Mouse (Mus musculus) granulocyte monocyte progenitor cell, adult 5-6 weeks (primary cell): ENCODE data around the gene Tmem190. TPM values are rescaled to one million over a fixed set of nuclear protein-coding genes. Genes with fewer than 3 reads are reported as not detected.
A peak's percentile ranks its signal among the peaks of the same experiment; 100 is the strongest.

Experiments
- ATAC-seq: replicated peaks from 2 replicates; pipeline ENCODE4 v1.8.0; 2016; ENCODE audit warnings: mild to moderate bottlenecking, moderate TSS enrichment, inconsistent platforms; ENCODE audit not compliant: poor library complexity, severe bottlenecking
- total RNA-seq, 2 experiments: library from RNA; stranded (forward) in 1 of 2; stranded (reverse) in 1 of 2; fragments of 200-712, 200-1000 nt in 1 of 2; fragments of >200 nt in 1 of 2; fragmentation: Nextera tagmentation in 1 of 2; gene quantifications; 2 replicates each; pipeline ENCODE4 v1.2.3; 2014 to 2017

Gene Tmem190
- not detected in 2 replicates for total RNA-seq (2014; fragmentation: Nextera tagmentation)
- not detected in 2 replicates for total RNA-seq (2017)

DNA sequence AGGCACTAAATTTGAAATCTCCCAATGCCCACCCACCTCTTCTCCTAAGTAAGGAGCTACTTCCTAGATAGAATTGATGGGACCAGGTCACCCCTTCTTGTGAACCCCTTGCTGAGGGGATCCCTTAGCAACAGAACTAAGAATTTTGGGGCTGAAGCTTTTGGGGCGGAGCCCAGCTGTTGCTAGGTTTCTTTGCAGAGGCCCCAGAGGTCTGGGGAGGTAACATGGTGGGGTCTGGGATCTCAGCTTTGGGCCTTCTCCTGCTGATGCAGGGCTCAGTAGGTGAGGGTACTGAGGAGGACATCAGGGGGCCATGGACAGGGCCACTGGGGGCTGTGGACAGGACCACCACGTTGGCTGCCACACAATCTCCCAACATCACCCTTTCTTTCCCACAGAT lies at the start of gene Tmem190, which contains the start of gene Il11:
Tmem190 (plus strand) TSS at position 179 of the 400 bp plus-strand sequence.
Il11 (minus strand) TSS at position 101 of the 400 bp plus-strand sequence.
- ATAC-seq, result no peak

DNA sequence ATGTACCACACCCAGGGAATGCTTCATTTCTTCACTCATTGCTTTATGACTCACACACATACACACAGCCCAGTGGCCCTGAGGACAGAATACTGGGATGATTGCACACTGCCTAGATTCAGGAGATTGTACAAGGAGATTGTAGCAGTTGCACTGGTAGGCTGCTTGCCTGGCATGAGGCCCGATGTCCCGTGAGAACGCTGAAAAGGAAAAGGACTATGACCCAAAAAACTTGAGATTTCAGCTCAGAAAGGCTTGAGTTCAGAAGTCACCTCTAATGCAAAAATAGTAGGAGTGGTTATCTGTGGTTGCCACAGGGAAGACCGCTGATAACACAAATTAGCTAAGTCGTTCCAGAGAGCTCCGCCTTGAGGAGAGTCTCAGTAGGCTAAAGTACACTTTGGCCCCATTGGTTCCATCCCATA lies 49.8 kb upstream of the Tmem190 start:
- no peak for ATAC-seq

DNA sequence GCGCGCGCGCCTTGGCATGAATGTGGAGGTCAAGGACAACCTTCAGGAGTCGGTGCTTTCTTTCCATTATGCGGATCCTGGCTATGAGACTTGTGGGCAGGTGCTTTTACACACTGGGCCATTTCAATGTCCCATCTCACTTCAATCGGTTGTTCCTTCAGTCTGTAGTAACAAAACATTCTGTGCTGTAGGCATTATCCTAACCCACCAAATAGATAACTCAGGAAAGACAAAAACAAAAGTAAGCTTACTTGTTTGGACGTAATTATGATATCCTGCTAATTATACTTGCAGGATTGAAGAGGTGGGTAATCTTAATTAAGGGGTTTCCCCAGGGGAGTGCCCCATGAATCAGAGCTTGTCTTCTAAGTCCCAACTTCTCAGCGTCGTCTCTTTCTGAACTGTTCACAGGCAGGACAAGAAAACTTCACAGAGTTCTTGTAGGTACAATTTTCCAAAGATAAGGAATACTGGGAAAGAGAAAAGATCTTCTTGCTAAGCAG lies 43.6 kb upstream of the Tmem190 start:
- no peak for ATAC-seq

- ATAC-seq, result peak; percentile 82
These were observed 43.0 kb upstream of the Tmem190 start, which contains the start of gene Kmt5c for GRCm38 (mm10) chr7:4739544-4740275. Gene Kmt5c (plus strand): TSS chr7:4740115.

- no peak for ATAC-seq
These were observed 42.4 kb upstream of the Tmem190 start for GRCm38 (mm10) chr7:4740309-4740727.

GRCm38 (mm10) chr7:4741151-4741550 lies 41.6 kb upstream of the Tmem190 start:
- ATAC-seq, result peak; percentile 64

DNA sequence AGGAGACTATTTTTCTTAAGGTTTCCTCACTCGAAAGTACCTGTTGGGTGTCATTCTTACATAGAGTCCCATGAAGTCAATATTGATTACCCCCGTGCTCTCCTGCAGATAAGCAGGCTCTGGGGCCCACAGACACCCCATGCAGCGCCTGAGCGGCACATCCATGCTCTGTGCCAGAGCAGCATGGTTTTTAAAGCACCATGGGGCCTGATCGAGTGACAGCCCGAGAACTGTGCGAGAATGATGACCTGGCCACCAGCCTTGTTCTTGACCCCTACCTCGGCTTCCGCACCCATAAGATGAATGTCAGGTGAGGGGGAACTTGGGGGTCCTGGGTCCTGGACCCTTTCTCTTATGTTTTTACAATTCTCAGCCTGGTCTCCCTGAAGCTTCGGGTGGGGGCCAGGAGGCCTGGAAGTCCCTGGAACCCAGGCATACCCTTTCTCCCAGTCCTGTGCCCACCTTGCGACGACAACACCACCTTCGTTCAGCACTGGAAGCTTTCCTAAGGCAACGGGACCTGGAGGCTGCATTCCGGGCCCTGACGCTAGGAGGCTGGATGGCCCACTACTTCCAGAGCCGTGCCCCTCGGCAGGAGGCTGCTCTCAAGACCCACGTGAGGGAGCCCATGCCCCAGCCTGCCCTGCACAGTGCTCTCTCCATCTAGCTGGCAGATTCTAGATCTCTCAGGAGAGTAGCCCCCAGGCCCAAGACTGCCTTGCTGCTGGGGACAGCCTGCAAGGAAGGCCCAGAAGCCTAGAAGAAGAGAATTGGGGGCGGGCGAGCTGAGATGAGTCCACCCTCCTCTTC lies 40.9 kb upstream of the Tmem190 start:
- ATAC-seq, result no peak

DNA sequence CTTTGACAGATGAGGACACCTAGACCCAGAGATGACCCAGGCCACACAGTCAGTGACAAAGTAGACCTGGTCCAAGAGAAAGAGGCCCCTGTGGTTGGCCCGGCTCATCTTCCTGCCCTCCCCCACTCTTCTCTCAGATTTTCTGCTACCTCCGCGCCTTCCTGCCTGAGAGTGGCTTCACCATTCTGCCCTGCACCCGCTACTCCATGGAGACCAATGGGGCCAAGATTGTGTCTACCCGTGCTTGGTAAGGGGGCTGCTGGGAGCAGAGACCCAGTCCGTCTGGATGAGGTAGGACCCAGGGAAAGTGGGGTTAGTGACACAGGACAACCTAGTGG lies 40.3 kb upstream of the Tmem190 start:
- ATAC-seq, result no peak

DNA sequence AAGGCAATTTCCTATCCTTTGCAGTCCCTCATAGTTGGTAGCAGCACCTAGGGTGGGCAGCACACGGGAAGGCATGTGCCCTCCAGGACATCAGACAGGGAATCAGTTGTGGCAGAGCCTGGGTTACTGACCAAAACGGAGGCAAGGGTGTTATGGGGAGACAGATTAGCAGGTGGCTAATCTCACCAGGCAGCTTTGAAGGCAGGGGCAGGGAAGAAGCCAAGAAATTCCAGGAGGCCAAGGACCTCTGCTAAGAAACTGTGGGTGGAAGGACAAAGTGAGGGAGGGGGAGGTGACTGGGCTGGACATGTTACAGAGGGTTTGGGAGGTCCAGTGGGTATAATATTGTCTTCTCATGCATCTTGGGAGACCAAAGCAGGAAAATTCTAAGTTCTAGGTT lies 39.4 kb upstream of the Tmem190 start:
- ATAC-seq, result no peak

DNA sequence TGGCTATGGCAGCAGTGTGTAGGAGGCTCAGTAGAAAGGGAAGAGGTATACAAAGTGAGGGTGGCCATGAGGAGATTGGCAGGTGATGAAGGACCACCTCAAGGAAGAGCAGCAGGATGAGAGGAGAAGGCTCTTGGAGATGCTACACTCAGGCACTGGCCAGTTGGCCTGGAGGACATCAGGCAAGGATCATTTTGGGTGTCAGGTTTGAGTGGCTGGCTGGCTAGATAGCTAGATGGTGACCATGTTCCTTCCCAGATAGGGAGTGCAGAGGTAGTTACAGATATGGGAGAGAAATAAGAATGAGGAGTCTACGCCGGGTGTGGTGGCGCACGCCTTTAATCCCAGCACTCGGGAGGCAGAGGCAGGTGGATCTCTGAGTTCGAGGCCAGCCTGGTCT lies 37.9 kb upstream of the Tmem190 start:
- no peak for ATAC-seq

DNA sequence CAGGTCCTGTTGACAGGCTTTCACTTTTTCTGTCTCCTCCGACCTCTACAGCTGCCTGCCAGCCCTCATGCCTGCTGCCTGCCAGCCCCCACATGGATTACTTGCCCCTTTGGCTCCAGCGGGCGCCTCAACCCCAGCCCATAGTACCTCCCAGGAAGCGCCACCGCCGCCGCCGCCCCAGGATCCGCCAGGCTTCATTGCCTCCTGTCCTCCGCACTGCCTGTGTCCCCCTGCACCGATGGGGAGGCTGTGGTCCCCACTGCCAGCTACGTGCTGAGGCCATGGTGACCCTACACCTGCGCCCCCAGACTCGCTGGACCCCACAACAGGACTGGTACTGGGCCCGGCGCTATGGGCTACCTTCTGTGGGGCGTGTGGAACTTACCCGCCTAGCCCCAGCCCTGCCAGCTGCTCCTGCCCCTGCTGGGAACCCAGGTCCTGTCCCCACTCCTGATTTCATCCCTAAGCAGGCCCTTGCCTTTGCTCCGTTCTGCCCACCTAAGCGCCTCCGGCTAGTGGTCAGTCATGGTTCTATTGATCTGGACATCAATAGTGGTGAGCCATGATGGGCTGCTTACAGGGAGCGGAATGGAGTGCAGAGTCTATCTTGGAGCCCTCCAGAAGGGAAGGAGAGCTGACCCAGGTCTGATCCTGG lies 36.3 kb upstream of the Tmem190 start:
- ATAC-seq, result no peak

- no peak for ATAC-seq
These were observed 35.4 kb upstream of the Tmem190 start for GRCm38 (mm10) chr7:4747156-4747899.

GRCm38 (mm10) chr7:4748321-4748720 lies 34.4 kb upstream of the Tmem190 start:
- peak; percentile 39 for ATAC-seq

DNA sequence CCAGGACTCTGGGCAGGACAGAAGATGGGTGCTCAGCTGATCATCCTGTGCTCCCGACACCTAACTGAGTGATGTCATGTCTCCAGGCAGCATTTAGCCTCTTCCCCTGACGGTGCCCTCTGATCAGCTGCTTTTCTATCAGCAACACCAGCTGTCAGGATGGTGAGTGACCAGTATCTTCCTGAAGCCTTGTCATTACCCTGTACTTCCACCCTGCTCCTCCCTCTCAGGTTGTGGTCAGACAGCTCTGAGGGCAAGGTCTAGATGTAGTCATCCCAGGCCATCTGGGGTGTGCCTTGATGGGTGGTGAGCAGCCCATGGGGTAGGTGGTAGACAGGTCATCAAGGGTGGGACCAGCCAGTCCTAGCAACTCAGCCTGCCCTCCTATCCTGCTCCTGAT lies 33.6 kb upstream of the Tmem190 start:
- no peak for ATAC-seq

GRCm38 (mm10) chr7:4751971-4752820 lies 30.5 kb upstream of the Tmem190 start:
- ATAC-seq, result peak; percentile 41

DNA sequence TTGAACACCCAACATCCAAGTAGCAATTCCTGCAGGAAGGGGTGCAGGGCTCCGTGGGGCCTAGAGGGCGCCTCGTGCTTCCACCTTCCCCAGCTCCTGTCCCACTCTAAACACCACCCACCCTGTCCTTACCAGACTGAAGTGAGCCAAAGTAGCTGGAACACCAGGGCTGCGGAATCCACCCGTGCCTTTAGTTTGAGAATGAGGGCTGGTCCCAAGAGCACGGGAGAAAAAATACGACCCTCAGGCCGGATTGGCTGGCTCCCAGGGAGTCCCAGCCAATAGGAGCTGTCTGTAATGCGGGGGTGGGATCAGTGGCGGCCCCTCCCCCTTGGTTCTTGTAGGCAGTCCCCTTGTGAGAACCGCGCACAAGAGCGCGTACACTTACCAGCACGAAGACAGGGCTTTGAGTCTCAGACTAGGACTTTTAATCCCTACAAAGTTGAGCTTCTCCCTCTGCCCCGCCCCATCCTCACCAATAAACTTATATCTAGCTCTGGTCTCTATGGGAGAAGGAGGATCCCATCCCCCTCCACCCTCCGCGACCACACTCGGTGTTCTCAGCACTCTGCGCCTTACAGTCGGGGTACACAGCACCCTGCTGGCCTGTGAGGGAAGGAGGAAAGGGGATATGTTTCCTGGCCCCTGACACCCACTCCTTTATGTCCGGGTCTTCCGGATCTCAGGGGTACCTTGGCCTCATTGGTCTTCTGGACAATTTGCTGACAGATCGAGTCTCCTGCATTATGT lies 29.7 kb upstream of the Tmem190 start, which contains the start of gene Cox6b2:
Cox6b2 (minus strand) TSS at position 274 of the 750 bp plus-strand sequence.
- peak; percentile 79 for ATAC-seq

DNA sequence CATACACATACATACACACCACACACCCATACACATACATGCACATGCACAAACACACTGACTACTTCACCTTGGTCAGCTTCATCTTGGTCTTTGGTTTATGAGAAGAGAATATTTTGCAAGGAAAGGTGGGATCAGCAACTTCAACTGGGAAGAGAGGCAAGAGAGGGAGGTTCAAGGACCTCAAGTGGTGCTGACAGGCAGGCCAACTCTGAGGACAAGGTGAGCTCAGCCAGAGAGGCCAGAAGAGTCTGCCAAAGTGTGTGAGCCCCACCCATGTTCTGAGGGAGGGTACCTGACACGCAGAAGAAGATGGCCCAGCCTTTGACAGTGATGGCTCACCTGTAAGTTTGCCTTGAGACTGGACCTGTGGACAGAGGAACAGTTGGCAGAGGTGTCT lies 23.1 kb upstream of the Tmem190 start:
- ATAC-seq, result no peak

GRCm38 (mm10) chr7:4764946-4765710 lies 17.6 kb upstream of the Tmem190 start:
- ATAC-seq, result no peak
